In the genomic region with DNA sequence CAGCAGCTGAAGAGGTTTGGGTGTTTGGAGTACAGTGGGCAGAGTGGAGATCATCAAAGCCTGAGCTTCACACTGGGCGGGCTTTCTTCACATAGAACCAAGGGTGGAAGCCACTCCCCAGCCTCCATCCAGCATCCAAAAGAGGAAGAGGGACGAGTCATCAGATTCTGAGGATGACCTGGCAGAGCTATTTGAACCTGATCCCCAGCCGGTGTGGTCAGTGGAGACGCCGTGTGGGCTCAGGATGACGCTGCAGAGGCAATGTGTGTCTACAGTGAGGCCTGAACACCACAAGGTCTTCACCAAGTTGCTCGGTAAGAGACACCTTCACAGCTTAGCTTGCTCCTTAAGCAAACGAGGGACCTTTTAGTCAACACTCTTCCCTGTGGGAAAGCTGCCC, we compare ENCODE assay signal across 11 mouse cellular contexts. TPM values are rescaled to one million over a fixed set of nuclear protein-coding genes. Genes with fewer than 3 reads are reported as not detected.
DNase-seq lines count a peak whose midpoint lies in the region; ATAC-seq lines count a peak whose summit lies in the region.
"Had no signal": no experiment of that assay in that cellular context is flagged by ENCODE, and none has a peak within 500 bp of the region (broad histone marks: within the 10 kb centered on the region; RNA-seq: fewer than 3 reads in every experiment).

No protein-coding gene starts in this region.

- 0 out of 2 replicates have a peak, but pooled peaks have one; percentile 32 for ATAC-seq in common myeloid progenitor, adult 5-6 weeks (replicated peaks; ENCODE audit: low read depth, poor library complexity, severe bottlenecking)
- ATAC-seq in megakaryocyte progenitor cell, adult 5-6 weeks (replicated peaks; ENCODE audit: poor library complexity): 0 out of 2 replicates have a peak, but pooled peaks have one; percentile 23

- DNase-seq in 3T3-L1 (ENCODE audit: low read depth, low spot score): peak; percentile 69
- DNase-seq in Muller cell, postnatal 12 days (ENCODE audit: inconsistent ontology term): peak; percentile 9
- peak; percentile 52 for DNase-seq in heart, adult 11 months

RNA-seq across cellular contexts. Expression of gene Spdye4b, which starts 13.9 kb away (rescaled TPM):
- not detected in 2 replicates for total RNA-seq in common myeloid progenitor, adult 5-6 weeks (2017)
- not detected in 2 replicates for total RNA-seq in megakaryocyte progenitor cell, adult 5-6 weeks (2015)
- not detected in 2 replicates for total RNA-seq in megakaryocyte progenitor cell, adult 5-6 weeks (2017)
- total RNA-seq: adrenal gland, adult 18-20 months; adrenal gland, adult 8-10 months; adrenal gland, postnatal 14 days; adrenal gland, postnatal 36 days; CH12.LX had no signal

RNA-seq across cellular contexts. Expression of gene Rbak, which starts 14.2 kb away (rescaled TPM):
- total RNA-seq in common myeloid progenitor, adult 5-6 weeks (2017): 4.8 and 8.4 TPM in 2 replicates
- total RNA-seq in megakaryocyte progenitor cell, adult 5-6 weeks (2015): 5.9 and 6.2 TPM in 2 replicates
- total RNA-seq in megakaryocyte progenitor cell, adult 5-6 weeks (2017): 8.7 and 10.0 TPM in 2 replicates

RNA-seq across cellular contexts. Expression of gene Spdye4a, which starts 31.9 kb away (rescaled TPM):
- total RNA-seq in common myeloid progenitor, adult 5-6 weeks (2017): not detected in 2 replicates
- total RNA-seq in megakaryocyte progenitor cell, adult 5-6 weeks (2015): not detected in 2 replicates
- total RNA-seq in megakaryocyte progenitor cell, adult 5-6 weeks (2017): not detected in 2 replicates
- total RNA-seq: adrenal gland, adult 18-20 months; adrenal gland, adult 8-10 months; adrenal gland, postnatal 14 days; adrenal gland, postnatal 36 days; CH12.LX; G1E had no signal

RNA-seq across cellular contexts. Expression of gene Zfp12, which starts 40.2 kb away (rescaled TPM):
- 17.9 and 24.4 TPM in 2 replicates for total RNA-seq in common myeloid progenitor, adult 5-6 weeks (2017)
- 4.5 and 5.2 TPM in 2 replicates for total RNA-seq in megakaryocyte progenitor cell, adult 5-6 weeks (2015)
- total RNA-seq in megakaryocyte progenitor cell, adult 5-6 weeks (2017): 11.1 and 12.0 TPM in 2 replicates

RNA-seq across cellular contexts. Expression of gene Olfr718-ps1, which starts 47.4 kb away (rescaled TPM):
- 0.09 TPM in 1 of 2 replicates, not detected in the other for total RNA-seq in common myeloid progenitor, adult 5-6 weeks (2017)
- not detected in 2 replicates for total RNA-seq in megakaryocyte progenitor cell, adult 5-6 weeks (2015)
- total RNA-seq in megakaryocyte progenitor cell, adult 5-6 weeks (2017): not detected in 2 replicates
- total RNA-seq: adrenal gland, adult 18-20 months; adrenal gland, postnatal 14 days; CH12.LX had no signal

Comparison
In these comparisons a context has a peak if more than half of its experiments do, and no peak if none do; other contexts are left out.
1. Peak in every context shown above with its lines: DNase-seq and ATAC-seq.
2. DNase-seq: peak in every context shown above with its lines; median percentile 69 in 3T3-L1; 52 in heart, adult 11 months; 9 in Muller cell, postnatal 12 days.